Mouse (Mus musculus): ENCODE data around the gene Tmem243. TPM values are rescaled to one million over a fixed set of nuclear protein-coding genes. Genes with fewer than 3 reads are reported as not detected.

Tmem243 gene
- 5.3 and 10.5 TPM in 2 replicates for polyA plus RNA-seq (2015; fragmentation: Nextera tagmentation; extraction: Ambion mirVana)

GRCm38 (mm10) chr5:9100207-9100848 is at the start of gene Tmem243:
Tmem243 (plus strand) TSS chr5:9100668.
- peaks cover 5% of the 10 kb centered on the region for H3K9me3 ChIP-seq (ENCODE audit: control insufficient read depth, low read length)
- H3K4me2 ChIP-seq (ENCODE audit: low read depth, low read length) = peak within 1 kb of the TSS; percentile 63
- H3K9ac ChIP-seq (ENCODE audit: low read depth, low read length) = peak within 1 kb of the TSS; percentile 89
- peak within 1 kb of the TSS; percentile 60 for H3K27ac ChIP-seq (ENCODE audit: low read length)
- WGBS = under 1% methylated on average over 59 of the region's 59 CpGs
- H3K36me3 ChIP-seq (ENCODE audit: control insufficient read depth, insufficient read depth, low read length) = no peaks in the 10 kb centered on the region
- ATAC-seq = peak; percentile 97
- H3K4me3 ChIP-seq (ENCODE audit: low read length) = peak within 1 kb of the TSS; percentile 93
- H3K4me1 ChIP-seq (ENCODE audit: control insufficient read depth, insufficient read depth, low read length) = peaks cover 11% of the 10 kb centered on the region; the same call in 1 of the 2 replicates
- H3K27me3 ChIP-seq (replicated peaks; ENCODE audit: control insufficient read depth, insufficient read depth, low read length) = 0 out of 2 replicates have a peak, but pooled peaks cover 3% of the 10 kb centered on the region

GRCm38 (mm10) chr5:9056020-9056660 is 44.3 kb upstream of the Tmem243 start:
- Histone ChIP-seq H3K9ac (ENCODE audit: low read depth, low read length) (no peak overlapping the region), H3K27me3 (replicated peaks; ENCODE audit: control insufficient read depth, insufficient read depth, low read length) (no peaks in the 10 kb centered on the region), H3K27ac (ENCODE audit: low read length) (no peak overlapping the region), H3K36me3 (ENCODE audit: control insufficient read depth, insufficient read depth, low read length) (no peaks in the 10 kb centered on the region), H3K4me2 (ENCODE audit: low read depth, low read length) (no peak overlapping the region), H3K4me1 (ENCODE audit: control insufficient read depth, insufficient read depth, low read length) (peaks cover 2% of the 10 kb centered on the region; the same call in 1 of the 2 replicates), H3K4me3 (ENCODE audit: low read length) (no peak overlapping the region), H3K9me3 (ENCODE audit: control insufficient read depth, low read length) (no peaks in the 10 kb centered on the region)
- ATAC-seq = peak; percentile 44
- WGBS = 23% methylated on average over 3 of the region's 3 CpGs

- Histone ChIP-seq H3K9me3 (ENCODE audit: control insufficient read depth, low read length) (no peaks in the 10 kb centered on the region), H3K36me3 (ENCODE audit: control insufficient read depth, insufficient read depth, low read length) (no peaks in the 10 kb centered on the region), H3K4me2 (ENCODE audit: low read depth, low read length) (no peak overlapping the region; the same call in 1 of the 2 replicates), H3K27me3 (replicated peaks; ENCODE audit: control insufficient read depth, insufficient read depth, low read length) (no peaks in the 10 kb centered on the region), H3K4me3 (ENCODE audit: low read length) (no peak overlapping the region), H3K4me1 (ENCODE audit: control insufficient read depth, insufficient read depth, low read length) (peaks cover 2% of the 10 kb centered on the region; the same call in 1 of the 2 replicates), H3K27ac (ENCODE audit: low read length) (peak overlapping the region; percentile 65), H3K9ac (ENCODE audit: low read depth, low read length) (no peak overlapping the region)
- peak; percentile 95 for ATAC-seq
- WGBS = 67% methylated on average over 5 of the region's 5 CpGs
These were observed 43.1 kb upstream of the Tmem243 start for GRCm38 (mm10) chr5:9057277-9057879.

GRCm38 (mm10) chr5:9059303-9060023 is 41.0 kb upstream of the Tmem243 start:
- WGBS = 68% methylated on average over 6 of the region's 6 CpGs
- Histone ChIP-seq H3K27me3 (replicated peaks; ENCODE audit: control insufficient read depth, insufficient read depth, low read length) (no peaks in the 10 kb centered on the region), H3K36me3 (ENCODE audit: control insufficient read depth, insufficient read depth, low read length) (no peaks in the 10 kb centered on the region), H3K27ac (ENCODE audit: low read length) (no peak overlapping the region), H3K9ac (ENCODE audit: low read depth, low read length) (no peak overlapping the region), H3K9me3 (ENCODE audit: control insufficient read depth, low read length) (no peaks in the 10 kb centered on the region), H3K4me3 (ENCODE audit: low read length) (no peak overlapping the region), H3K4me1 (ENCODE audit: control insufficient read depth, insufficient read depth, low read length) (peaks cover 2% of the 10 kb centered on the region; the same call in 1 of the 2 replicates), H3K4me2 (ENCODE audit: low read depth, low read length) (no peak overlapping the region)
- ATAC-seq = no peak

GRCm38 (mm10) chr5:9060228-9060627 is 40.2 kb upstream of the Tmem243 start:
- WGBS = 91% methylated on average over 14 of the region's 14 CpGs
- ATAC-seq = no peak
- no peak overlapping the region for H3K27ac ChIP-seq (ENCODE audit: low read length)
- no peak overlapping the region for H3K4me3 ChIP-seq (ENCODE audit: low read length)
- no peaks in the 10 kb centered on the region for H3K9me3 ChIP-seq (ENCODE audit: control insufficient read depth, low read length)
- no peak overlapping the region for H3K9ac ChIP-seq (ENCODE audit: low read depth, low read length)
- no peak overlapping the region for H3K4me2 ChIP-seq (ENCODE audit: low read depth, low read length)
- H3K36me3 ChIP-seq (ENCODE audit: control insufficient read depth, insufficient read depth, low read length) = no peaks in the 10 kb centered on the region
- H3K27me3 ChIP-seq (replicated peaks; ENCODE audit: control insufficient read depth, insufficient read depth, low read length) = no peaks in the 10 kb centered on the region
- H3K4me1 ChIP-seq (ENCODE audit: control insufficient read depth, insufficient read depth, low read length) = peaks cover 2% of the 10 kb centered on the region; the same call in 1 of the 2 replicates

- peaks cover 4% of the 10 kb centered on the region for H3K4me1 ChIP-seq (ENCODE audit: control insufficient read depth, insufficient read depth, low read length)
These were observed 36.3 kb upstream of the Tmem243 start for GRCm38 (mm10) chr5:9064217-9064616.

GRCm38 (mm10) chr5:9068886-9069285 is 31.6 kb upstream of the Tmem243 start:
- no peak overlapping the region; the same call in 1 of the 2 replicates for H3K27ac ChIP-seq (ENCODE audit: low read length)
- no peak overlapping the region for H3K9ac ChIP-seq (ENCODE audit: low read depth, low read length)
- H3K27me3 ChIP-seq (replicated peaks; ENCODE audit: control insufficient read depth, insufficient read depth, low read length) = no peaks in the 10 kb centered on the region
- no peak overlapping the region for H3K4me3 ChIP-seq (ENCODE audit: low read length)
- peaks cover 9% of the 10 kb centered on the region for H3K4me1 ChIP-seq (ENCODE audit: control insufficient read depth, insufficient read depth, low read length)
- ATAC-seq = peak; percentile 41
- no peaks in the 10 kb centered on the region for H3K9me3 ChIP-seq (ENCODE audit: control insufficient read depth, low read length)
- WGBS = 39% methylated on average over 2 of the region's 2 CpGs
- no peak overlapping the region for H3K4me2 ChIP-seq (ENCODE audit: low read depth, low read length)
- H3K36me3 ChIP-seq (ENCODE audit: control insufficient read depth, insufficient read depth, low read length) = no peaks in the 10 kb centered on the region

More at GRCm38 (mm10) chr5:9064217-9064616, 36.3 kb upstream of the Tmem243 start:
- no peak overlapping the region for H3K4me3 ChIP-seq (ENCODE audit: low read length)
- 85% methylated on average over 1 of the region's 1 CpGs for WGBS
- no peak overlapping the region for H3K4me2 ChIP-seq (ENCODE audit: low read depth, low read length)
- no peaks in the 10 kb centered on the region for H3K9me3 ChIP-seq (ENCODE audit: control insufficient read depth, low read length)
- no peak overlapping the region for H3K9ac ChIP-seq (ENCODE audit: low read depth, low read length)
- no peak overlapping the region for H3K27ac ChIP-seq (ENCODE audit: low read length)
- no peaks in the 10 kb centered on the region for H3K27me3 ChIP-seq (replicated peaks; ENCODE audit: control insufficient read depth, insufficient read depth, low read length)
- no peak for ATAC-seq
- H3K36me3 ChIP-seq (ENCODE audit: control insufficient read depth, insufficient read depth, low read length) = no peaks in the 10 kb centered on the region

GRCm38 (mm10) chr5:9069599-9070209 is 30.8 kb upstream of the Tmem243 start:
- Histone ChIP-seq H3K4me1 (ENCODE audit: control insufficient read depth, insufficient read depth, low read length) (peaks cover 9% of the 10 kb centered on the region), H3K4me3 (ENCODE audit: low read length) (no peak overlapping the region), H3K27ac (ENCODE audit: low read length) (0 out of 2 replicates have a peak overlapping the region, but pooled peaks have one; percentile 12), H3K36me3 (ENCODE audit: control insufficient read depth, insufficient read depth, low read length) (no peaks in the 10 kb centered on the region), H3K9ac (ENCODE audit: low read depth, low read length) (no peak overlapping the region), H3K27me3 (replicated peaks; ENCODE audit: control insufficient read depth, insufficient read depth, low read length) (no peaks in the 10 kb centered on the region), H3K9me3 (ENCODE audit: control insufficient read depth, low read length) (no peaks in the 10 kb centered on the region), H3K4me2 (ENCODE audit: low read depth, low read length) (no peak overlapping the region)
- ATAC-seq = peak; percentile 90
- 41% methylated on average over 6 of the region's 6 CpGs for WGBS
